Mouse (Mus musculus) lung, postnatal 0 days (tissue): Measurements from ENCODE around the gene Fzd2.

Source experiments
- CTCF ChIP-seq: IDR thresholded peaks from 2 replicates; pipeline ENCODE4 v1.5.1; 2016; ENCODE audit warnings: antibody characterized with exemption, mild to moderate bottlenecking
- EP300 ChIP-seq: IDR thresholded peaks from 2 replicates; pipeline ENCODE4 v1.6.1; 2016; ENCODE audit warnings: antibody characterized with exemption, mild to moderate bottlenecking, control low read depth

DNA sequence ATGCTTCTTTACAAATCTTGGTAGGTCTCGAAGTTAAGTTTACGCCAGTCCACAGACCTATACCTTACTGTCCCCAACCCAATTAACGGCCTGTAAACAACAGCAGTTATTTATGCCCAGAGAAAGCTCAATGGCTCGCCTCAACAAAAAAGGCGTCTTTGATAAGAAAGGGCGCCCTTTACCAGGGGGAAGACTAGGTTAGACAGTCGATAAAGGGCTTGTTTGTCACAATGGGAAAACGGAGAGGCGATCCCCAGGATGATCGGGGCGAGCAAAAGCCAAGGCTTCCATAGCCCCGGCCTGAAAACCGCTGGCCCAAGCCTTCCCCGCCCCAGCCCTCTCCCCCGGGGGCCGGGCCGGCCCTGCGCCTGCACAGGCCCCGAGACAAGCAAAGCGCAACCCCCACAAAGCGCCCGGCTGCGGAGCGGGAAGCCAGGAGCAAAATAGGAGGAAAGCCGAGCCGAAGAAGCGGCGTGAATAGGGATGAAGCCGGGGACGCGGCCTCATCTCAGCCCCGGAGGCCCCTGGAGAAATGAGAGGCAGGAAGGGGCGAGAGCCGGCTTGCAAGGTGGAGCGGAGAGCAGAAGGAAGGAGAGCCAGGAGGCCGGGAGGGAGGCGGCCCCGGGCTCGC lies 48.7 kb upstream of the Fzd2 start:
- TF ChIP-seq CTCF (no peak), EP300 (no peak)
